Mouse (Mus musculus) cerebellum, postnatal 10 days (tissue): Measurements from ENCODE around the gene Ankmy1.
A peak's percentile ranks its signal among the peaks of the same experiment; 100 is the strongest.

ENCODE experiments used
- DNase-seq, 2 experiments: peaks; one replicate each; pipeline ENCODE4 v3.0.0; 2021; ENCODE audit warnings: mixed read lengths in 2 of 2

Ankmy1 gene

GRCm38 (mm10) chr1:92869985-92870384 lies 32.7 kb downstream of the Ankmy1 start:
- DNase-seq, result no peak

GRCm38 (mm10) chr1:92866170-92866569 lies 36.5 kb downstream of the Ankmy1 start:
- peak in 1 of 2 experiments; percentile 47 for DNase-seq

GRCm38 (mm10) chr1:92863268-92863667 lies 39.4 kb downstream of the Ankmy1 start:
- DNase-seq, result no peak

- DNase-seq, result no peak
Observed at GRCm38 (mm10) chr1:92861503-92861902, 41.2 kb downstream of the Ankmy1 start.

GRCm38 (mm10) chr1:92852450-92852849 lies 50.3 kb downstream of the Ankmy1 start:
- DNase-seq, result no peak

GRCm38 (mm10) chr1:92849938-92850574 lies 52.6 kb downstream of the Ankmy1 start:
- DNase-seq, result no peak

- no peak for DNase-seq
Observed at GRCm38 (mm10) chr1:92849491-92849890, 53.2 kb downstream of the Ankmy1 start.

GRCm38 (mm10) chr1:92847873-92848839 lies 54.5 kb downstream of the Ankmy1 start:
- DNase-seq, result peak; percentile 28 to 53

- no peak for DNase-seq
Observed at GRCm38 (mm10) chr1:92845889-92846288, 56.8 kb downstream of the Ankmy1 start.

GRCm38 (mm10) chr1:92841427-92841826 lies 61.3 kb downstream of the Ankmy1 start:
- DNase-seq, result no peak

GRCm38 (mm10) chr1:92840231-92840890 lies 62.3 kb downstream of the Ankmy1 start:
- peak; percentile 77 to 79 for DNase-seq

- DNase-seq, result peak in 1 of 2 experiments; percentile 37
Observed at GRCm38 (mm10) chr1:92839211-92839610, 63.5 kb downstream of the Ankmy1 start.

- peak; percentile 87 to 94 for DNase-seq
Observed at GRCm38 (mm10) chr1:92837931-92838833, 64.5 kb downstream of the Ankmy1 start.

- peak; percentile 95 to 96 for DNase-seq
Observed at GRCm38 (mm10) chr1:92833987-92834706, 68.6 kb downstream of the Ankmy1 start.

- DNase-seq, result peak; percentile 79 to 84
Observed at GRCm38 (mm10) chr1:92832011-92833010, 70.4 kb downstream of the Ankmy1 start.

- peak; percentile 96 to 97 for DNase-seq
Observed at GRCm38 (mm10) chr1:92831188-92832001, 71.3 kb downstream of the Ankmy1 start, which contains the start of gene Gpc1. Gene Gpc1 (plus strand): TSS chr1:92831645.

GRCm38 (mm10) chr1:92830626-92831187 lies 72.0 kb downstream of the Ankmy1 start:
- peak in 1 of 2 experiments; percentile 42 for DNase-seq

GRCm38 (mm10) chr1:92815756-92816294 lies 86.9 kb downstream of the Ankmy1 start:
- DNase-seq, result no peak
